ENCODE assay signal across 13 mouse cellular contexts in the genomic region with DNA sequence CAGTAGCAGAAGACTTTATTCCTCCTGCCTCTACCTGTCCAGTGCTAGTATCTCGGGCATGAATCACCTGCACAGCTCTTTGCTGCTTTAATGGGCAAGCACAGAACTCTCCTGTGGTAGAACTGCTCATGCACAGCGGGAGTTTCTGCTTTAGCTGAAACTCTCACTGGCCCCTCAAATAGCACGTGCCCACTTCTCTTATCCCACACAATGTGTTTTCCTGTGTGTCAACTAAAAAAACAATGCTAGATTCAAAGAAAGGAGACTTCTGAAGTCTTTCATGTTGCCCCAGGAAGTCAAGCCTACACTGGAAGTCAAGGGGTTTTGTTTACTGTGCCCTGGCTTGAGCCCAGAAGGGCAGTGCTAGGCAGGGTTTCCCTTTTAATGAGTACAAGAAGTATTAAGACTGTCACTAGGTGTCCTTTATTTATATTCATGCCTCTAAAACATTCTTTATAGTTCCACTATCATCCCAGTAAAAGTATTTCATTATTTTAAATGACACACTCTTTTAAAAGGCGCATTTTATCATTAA. TPM values are rescaled to one million over a fixed set of nuclear protein-coding genes. Genes with fewer than 3 reads are reported as not detected.
DNase-seq lines count a peak whose midpoint lies in the region; ATAC-seq and TF ChIP-seq lines count a peak whose summit lies in the region.
"Had no signal": no experiment of that assay in that cellular context is flagged by ENCODE, and none has a peak within 500 bp of the region (broad histone marks: within the 10 kb centered on the region; RNA-seq: fewer than 3 reads in every experiment).

No protein-coding gene starts in this region.

- 31% methylated on average over 4 of the region's 4 CpGs for WGBS in hindbrain, embryonic 14.5 days
- 28% methylated on average over 4 of the region's 4 CpGs for WGBS in hindbrain, embryonic 12.5 days
- 39% methylated on average over 4 of the region's 4 CpGs for WGBS in kidney, adult 2 months
- 42% methylated on average over 4 of the region's 4 CpGs for WGBS in liver, embryonic 16.5 days (ENCODE audit: insufficient replicate concordance)
- 30% methylated on average over 4 of the region's 4 CpGs for WGBS in forebrain, embryonic 11.5 days

- H3K4me3 ChIP-seq in hindbrain, embryonic 14.5 days (replicated peaks; ENCODE audit: low read length), result no peak overlapping the region
- H3K4me3 ChIP-seq in hindbrain, embryonic 12.5 days, result no peak overlapping the region
- H3K4me3 ChIP-seq in kidney, adult 2 months (ENCODE audit: insufficient read depth, low read depth, low read length), result peak overlapping the region; percentile 6; the same call in 1 of the 2 replicates
- H3K4me3 ChIP-seq in liver, embryonic 16.5 days (ENCODE audit: low read depth, low read length), result peak overlapping the region; percentile 36
- no peak overlapping the region for H3K4me3 ChIP-seq in forebrain, embryonic 11.5 days (ENCODE audit: low read depth, low read length)
- H3K4me3 ChIP-seq: embryonic facial prominence, embryonic 10.5 days; heart, embryonic 12.5 days; limb, embryonic 15.5 days had no signal

- H3K4me1 ChIP-seq in hindbrain, embryonic 14.5 days (replicated peaks; ENCODE audit: control insufficient read depth, insufficient read depth, low read length), result 0 out of 2 replicates have a peak, but pooled peaks cover 5% of the 10 kb centered on the region
- peaks cover 13% of the 10 kb centered on the region for H3K4me1 ChIP-seq in hindbrain, embryonic 12.5 days
- H3K4me1 ChIP-seq in kidney, adult 2 months (ENCODE audit: control insufficient read depth, insufficient read depth, low read length), result peaks cover 3% of the 10 kb centered on the region; the same call in 1 of the 2 replicates
- H3K4me1 ChIP-seq in liver, embryonic 16.5 days (ENCODE audit: control insufficient read depth, low read depth, low read length), result peaks cover 39% of the 10 kb centered on the region
- no peaks in the 10 kb centered on the region; the same call in 1 of the 2 replicates for H3K4me1 ChIP-seq in forebrain, embryonic 11.5 days (replicated peaks; ENCODE audit: control insufficient read depth, insufficient read depth, low read length)

- no peak for TF ChIP-seq POLR2A in kidney, adult 2 months (IDR thresholded peaks at IDR 0.05; ENCODE audit: low read depth, low read length)

- H3K4me2 ChIP-seq in hindbrain, embryonic 14.5 days (replicated peaks), result peak overlapping the region; percentile 19
- H3K4me2 ChIP-seq in hindbrain, embryonic 12.5 days (replicated peaks), result no peak overlapping the region
- H3K4me2 ChIP-seq in liver, embryonic 16.5 days (ENCODE audit: low read depth, low read length), result peak overlapping the region; percentile 28
- no peak overlapping the region for H3K4me2 ChIP-seq in forebrain, embryonic 11.5 days (ENCODE audit: low read depth, low read length, severe bottlenecking)
- H3K4me2 ChIP-seq: limb, embryonic 15.5 days had no signal

- no peaks in the 10 kb centered on the region for H3K27me3 ChIP-seq in hindbrain, embryonic 14.5 days (ENCODE audit: control insufficient read depth, insufficient read depth, low read length)
- H3K27me3 ChIP-seq in hindbrain, embryonic 12.5 days, result no peaks in the 10 kb centered on the region
- no peaks in the 10 kb centered on the region for H3K27me3 ChIP-seq in kidney, adult 2 months (replicated peaks; ENCODE audit: control insufficient read depth, insufficient read depth, low read length)
- no peaks in the 10 kb centered on the region for H3K27me3 ChIP-seq in liver, embryonic 16.5 days (ENCODE audit: control insufficient read depth, insufficient read depth, low read depth, low read length)
- H3K27me3 ChIP-seq in forebrain, embryonic 11.5 days (ENCODE audit: control insufficient read depth, insufficient read depth, low read length), result no peaks in the 10 kb centered on the region

- no peak for TF ChIP-seq CTCF in kidney, adult 2 months (conservative IDR thresholded peaks at IDR 0.05; ENCODE audit: insufficient read depth, insufficient read length, low read depth, low read length)

- no peaks in the 10 kb centered on the region for H3K9me3 ChIP-seq in hindbrain, embryonic 14.5 days (ENCODE audit: control insufficient read depth, low read length)
- no peaks in the 10 kb centered on the region for H3K9me3 ChIP-seq in hindbrain, embryonic 12.5 days (replicated peaks)
- H3K9me3 ChIP-seq in liver, embryonic 16.5 days (replicated peaks; ENCODE audit: control insufficient read depth, low read length), result no peaks in the 10 kb centered on the region
- no peaks in the 10 kb centered on the region for H3K9me3 ChIP-seq in forebrain, embryonic 11.5 days (ENCODE audit: control insufficient read depth, low read length)
- H3K9me3 ChIP-seq: embryonic facial prominence, embryonic 10.5 days; heart, embryonic 12.5 days; limb, embryonic 15.5 days had no signal

- no peak for DNase-seq in hindbrain, embryonic 14.5 days (ENCODE audit: low spot score)
- peak; percentile 40 for DNase-seq in A20 (ENCODE audit: low read depth, low spot score)
- peak; percentile 56 for DNase-seq in kidney, adult 2 months
- no peak for DNase-seq in ovary, postnatal 36 days (ENCODE audit: low spot score)
- no peak for DNase-seq in cerebellum, postnatal 4 days (ENCODE audit: low spot score in 2 of 2)
- no peak for DNase-seq in forebrain, embryonic 11.5 days (ENCODE audit: low spot score)
- DNase-seq: adrenal gland, postnatal 14 days; retina, postnatal 1 day had no signal

- no peak overlapping the region for H3K27ac ChIP-seq in hindbrain, embryonic 14.5 days
- no peak overlapping the region for H3K27ac ChIP-seq in hindbrain, embryonic 12.5 days
- peak overlapping the region; percentile 35; the same call in 1 of the 2 replicates for H3K27ac ChIP-seq in kidney, adult 2 months (ENCODE audit: insufficient read depth, low read depth, low read length)
- H3K27ac ChIP-seq in liver, embryonic 16.5 days (ENCODE audit: low read length), result no peak overlapping the region
- H3K27ac ChIP-seq in forebrain, embryonic 11.5 days (ENCODE audit: low read depth, low read length), result no peak overlapping the region
- H3K27ac ChIP-seq: embryonic facial prominence, embryonic 10.5 days; limb, embryonic 15.5 days had no signal

- H3K9ac ChIP-seq in hindbrain, embryonic 14.5 days, result no peak overlapping the region
- no peak overlapping the region for H3K9ac ChIP-seq in hindbrain, embryonic 12.5 days
- H3K9ac ChIP-seq in liver, embryonic 16.5 days (ENCODE audit: low read depth, low read length), result no peak overlapping the region
- H3K9ac ChIP-seq in forebrain, embryonic 11.5 days (ENCODE audit: low read length), result no peak overlapping the region
- H3K9ac ChIP-seq: heart, embryonic 12.5 days; limb, embryonic 15.5 days had no signal

- H3K36me3 ChIP-seq in hindbrain, embryonic 14.5 days (replicated peaks; ENCODE audit: control insufficient read depth, insufficient read depth), result no peaks in the 10 kb centered on the region
- no peaks in the 10 kb centered on the region for H3K36me3 ChIP-seq in hindbrain, embryonic 12.5 days
- H3K36me3 ChIP-seq in kidney, adult 2 months (ENCODE audit: control insufficient read depth, insufficient read depth, low read length), result no peaks in the 10 kb centered on the region
- H3K36me3 ChIP-seq in liver, embryonic 16.5 days (ENCODE audit: control insufficient read depth, insufficient read depth), result no peaks in the 10 kb centered on the region
- no peaks in the 10 kb centered on the region for H3K36me3 ChIP-seq in forebrain, embryonic 11.5 days (ENCODE audit: control insufficient read depth, insufficient read depth, low read length)
- H3K36me3 ChIP-seq: embryonic facial prominence, embryonic 10.5 days; heart, embryonic 12.5 days; limb, embryonic 15.5 days had no signal

- ATAC-seq in hindbrain, embryonic 14.5 days (ENCODE audit: low FRiP score), result no peak
- ATAC-seq in hindbrain, embryonic 12.5 days (ENCODE audit: low FRiP score), result no peak
- no peak for ATAC-seq in liver, embryonic 16.5 days (ENCODE audit: low read depth)
- no peak for ATAC-seq in forebrain, embryonic 11.5 days (replicated peaks; ENCODE audit: low FRiP score)

RNA-seq across cellular contexts. Expression of gene Aqp11, which starts 2.1 kb away (rescaled TPM):
- 21.6 and 22.0 TPM in 2 replicates for polyA plus RNA-seq in hindbrain, embryonic 14.5 days (2014; fragmentation: Nextera tagmentation; extraction: Ambion mirVana)
- 6.2 TPM in 2 replicates for polyA plus RNA-seq in hindbrain, embryonic 12.5 days (2016; fragmentation: Nextera tagmentation; extraction: Ambion mirVana)
- 62.0 and 65.9 TPM in 2 replicates for polyA plus RNA-seq in kidney, adult 2 months (2012; rRNA removed)
- polyA plus RNA-seq in liver, embryonic 16.5 days (2015; fragmentation: Nextera tagmentation; extraction: Ambion mirVana), result 42.6 and 49.8 TPM in 2 replicates
- polyA plus RNA-seq in forebrain, embryonic 11.5 days (2014; fragmentation: Nextera tagmentation; extraction: Ambion mirVana), result 4.6 and 4.8 TPM in 2 replicates

RNA-seq across cellular contexts. Expression of gene Clns1a, which starts 39.5 kb away (rescaled TPM):
- polyA plus RNA-seq in hindbrain, embryonic 14.5 days (2014; fragmentation: Nextera tagmentation; extraction: Ambion mirVana), result 189 and 192 TPM in 2 replicates
- polyA plus RNA-seq in hindbrain, embryonic 12.5 days (2016; fragmentation: Nextera tagmentation; extraction: Ambion mirVana), result 197 TPM in 2 replicates
- 23.5 and 28.7 TPM in 2 replicates for polyA plus RNA-seq in kidney, adult 2 months (2012; rRNA removed)
- 50.8 and 56.1 TPM in 2 replicates for polyA plus RNA-seq in liver, embryonic 16.5 days (2015; fragmentation: Nextera tagmentation; extraction: Ambion mirVana)
- polyA plus RNA-seq in forebrain, embryonic 11.5 days (2014; fragmentation: Nextera tagmentation; extraction: Ambion mirVana), result 250 and 257 TPM in 2 replicates

RNA-seq across cellular contexts. Expression of gene Pak1, which starts 52.4 kb away (rescaled TPM):
- 152 and 160 TPM in 2 replicates for polyA plus RNA-seq in hindbrain, embryonic 14.5 days (2014; fragmentation: Nextera tagmentation; extraction: Ambion mirVana)
- polyA plus RNA-seq in hindbrain, embryonic 12.5 days (2016; fragmentation: Nextera tagmentation; extraction: Ambion mirVana), result 110 and 111 TPM in 2 replicates
- polyA plus RNA-seq in kidney, adult 2 months (2012; rRNA removed), result 25.1 and 30.3 TPM in 2 replicates
- 9.3 and 10.1 TPM in 2 replicates for polyA plus RNA-seq in liver, embryonic 16.5 days (2015; fragmentation: Nextera tagmentation; extraction: Ambion mirVana)
- 72.2 and 87.2 TPM in 2 replicates for polyA plus RNA-seq in forebrain, embryonic 11.5 days (2014; fragmentation: Nextera tagmentation; extraction: Ambion mirVana)

Comparison
In these comparisons a context has a peak if more than half of its experiments do, and no peak if none do; other contexts are left out.
1. H3K4me2 ChIP-seq: peak in hindbrain, embryonic 14.5 days (single experiment) and liver, embryonic 16.5 days (single experiment); none in hindbrain, embryonic 12.5 days (single experiment) and forebrain, embryonic 11.5 days (single experiment).
2. DNase-seq: peak in A20 (single experiment) and kidney, adult 2 months (single experiment); none in hindbrain, embryonic 14.5 days (single experiment), ovary, postnatal 36 days (single experiment), cerebellum, postnatal 4 days (0 of 2) and forebrain, embryonic 11.5 days (single experiment).
3. H3K4me3 ChIP-seq: peak in kidney, adult 2 months (single experiment) and liver, embryonic 16.5 days (single experiment); none in hindbrain, embryonic 14.5 days (single experiment), hindbrain, embryonic 12.5 days (single experiment) and forebrain, embryonic 11.5 days (single experiment).